Mouse (Mus musculus) erythroblast, embryonic 14.5 days (primary cell): Measurements from ENCODE around the gene Tspan10.

ENCODE experiments used
- GATA1 ChIP-seq: IDR thresholded peaks from 2 replicates; pipeline ENCODE4 v1.6.1; 2012; ENCODE audit warnings: low read length, inconsistent platforms, mixed read lengths
- TAL1 ChIP-seq: IDR thresholded peaks from 3 replicates; pipeline ENCODE4 v1.6.1; 2012; ENCODE audit warnings: low read length, inconsistent platforms, mixed read lengths

DNA sequence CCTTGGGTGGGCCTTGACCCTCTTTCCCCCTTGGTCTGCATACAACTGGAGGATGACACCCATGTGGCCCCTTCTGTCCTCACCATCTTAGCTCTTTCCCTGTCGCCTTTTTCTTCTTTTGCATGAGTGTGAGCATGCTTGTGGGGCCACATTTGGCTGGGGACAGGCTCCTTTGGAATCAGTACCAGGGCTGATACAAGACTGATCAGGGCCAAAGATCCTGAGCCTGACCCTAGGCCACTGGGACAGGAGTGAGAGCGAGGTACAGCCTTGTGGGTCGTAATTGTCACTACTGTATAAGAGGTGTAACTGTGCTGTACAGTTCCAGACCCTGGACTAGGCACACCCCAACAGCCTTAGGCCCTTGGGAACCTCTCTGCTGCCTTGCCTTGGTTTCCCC is 51.5 kb downstream of the Tspan10 start:
- TF ChIP-seq GATA1, result no peak
- no peak for TF ChIP-seq TAL1
